Mouse (Mus musculus): ENCODE measurements at regions not wholly inside any gene's neighbourhood (a gene's known extent, or its start where the extent isn't known, plus 50 kb on each side); places are given as distances from the start of the nearest gene placed in this dataset.
"Not testable (repeated sequence)": the region's sequence is repeated elsewhere in the genome, so short reads cannot be mapped to it uniquely, and the experiment has no call there.

GRCm38 (mm10) chr12:48521996-48522395, 860.5 kb upstream of the Foxg1 start:
- Histone ChIP-seq H3K9me3 (ENCODE audit: control insufficient read depth, low read length) (no peaks in the 10 kb centered on the region), H3K27ac (ENCODE audit: low read depth, low read length) (no peak overlapping the region), H3K4me1 (ENCODE audit: control insufficient read depth, insufficient read depth, low read length) (no peaks in the 10 kb centered on the region), H3K27me3 (ENCODE audit: control insufficient read depth, insufficient read depth, low read length) (no peaks in the 10 kb centered on the region), H3K4me2 (no peak overlapping the region), H3K9ac (ENCODE audit: low read length) (no peak overlapping the region), H3K36me3 (ENCODE audit: control insufficient read depth, insufficient read depth, low read length) (no peaks in the 10 kb centered on the region), H3K4me3 (ENCODE audit: low read depth, low read length) (no peak overlapping the region)
- DNase-seq (ENCODE audit: low spot score, missing footprints) (no peak), ATAC-seq (ENCODE audit: low FRiP score) (no peak)
- 65% methylated on average over 3 of the region's 3 CpGs for whole genome bisulfite sequencing

GRCm38 (mm10) chr12:48559690-48560089, 822.8 kb upstream of the Foxg1 start:
- 81% methylated on average over 20 of the region's 20 CpGs for WGBS
- H3K4me2 ChIP-seq; H3K36me3 ChIP-seq (ENCODE audit: control insufficient read depth, insufficient read depth, low read length); H3K9me3 ChIP-seq (ENCODE audit: control insufficient read depth, low read length); H3K9ac ChIP-seq (ENCODE audit: low read length); H3K4me3 ChIP-seq (ENCODE audit: low read depth, low read length); ATAC-seq (ENCODE audit: low FRiP score); H3K27me3 ChIP-seq (ENCODE audit: control insufficient read depth, insufficient read depth, low read length); H3K4me1 ChIP-seq (ENCODE audit: control insufficient read depth, insufficient read depth, low read length); H3K27ac ChIP-seq (ENCODE audit: low read depth, low read length); DNase-seq (ENCODE audit: low spot score, missing footprints): not testable (repeated sequence)

GRCm38 (mm10) chr12:48604401-48605197, 777.9 kb upstream of the Foxg1 start:
- no peak overlapping the region for H3K4me3 ChIP-seq (ENCODE audit: low read depth, low read length)

DNA sequence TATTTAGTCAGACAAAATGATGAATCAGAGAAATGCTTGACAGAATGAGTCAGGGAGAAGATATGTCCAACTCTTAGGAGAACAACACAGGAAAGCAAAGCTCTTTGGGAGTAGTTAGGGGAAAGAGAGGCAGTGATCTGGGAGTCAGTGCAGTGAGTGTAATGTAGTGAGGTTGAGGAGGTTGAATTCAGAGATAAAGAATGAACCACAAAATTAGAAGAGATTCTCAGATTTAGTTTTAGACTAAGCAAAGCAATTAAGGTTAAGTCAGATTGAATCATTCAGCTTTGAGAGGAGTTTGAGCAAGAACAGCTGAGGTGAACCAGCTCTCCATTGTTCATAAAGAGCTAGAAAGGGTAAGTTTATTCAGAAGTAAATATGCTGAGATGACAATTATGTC, 777.0 kb upstream of the Foxg1 start:
- no peak overlapping the region for H3K9ac ChIP-seq (ENCODE audit: low read length)
- H3K36me3 ChIP-seq (ENCODE audit: control insufficient read depth, insufficient read depth, low read length) = no peaks in the 10 kb centered on the region
- DNase-seq (ENCODE audit: low spot score, missing footprints) = no peak
- no peak overlapping the region for H3K27ac ChIP-seq (ENCODE audit: low read depth, low read length)
- H3K4me2 ChIP-seq = no peak overlapping the region
- H3K4me1 ChIP-seq (ENCODE audit: control insufficient read depth, insufficient read depth, low read length) = no peaks in the 10 kb centered on the region
- H3K27me3 ChIP-seq (ENCODE audit: control insufficient read depth, insufficient read depth, low read length) = no peaks in the 10 kb centered on the region
- no peak overlapping the region for H3K4me3 ChIP-seq (ENCODE audit: low read depth, low read length)
- no peak for ATAC-seq (ENCODE audit: low FRiP score)
- no peaks in the 10 kb centered on the region for H3K9me3 ChIP-seq (ENCODE audit: control insufficient read depth, low read length)

More at GRCm38 (mm10) chr12:48604401-48605197, 777.9 kb upstream of the Foxg1 start:
- ATAC-seq (ENCODE audit: low FRiP score) = no peak
- no peak overlapping the region for H3K4me2 ChIP-seq
- no peaks in the 10 kb centered on the region for H3K9me3 ChIP-seq (ENCODE audit: control insufficient read depth, low read length)
- no peak for DNase-seq (ENCODE audit: low spot score, missing footprints)
- no peaks in the 10 kb centered on the region for H3K36me3 ChIP-seq (ENCODE audit: control insufficient read depth, insufficient read depth, low read length)
- 87% methylated on average over 5 of the region's 5 CpGs for WGBS
- H3K27me3 ChIP-seq (ENCODE audit: control insufficient read depth, insufficient read depth, low read length) = no peaks in the 10 kb centered on the region
- no peak overlapping the region for H3K9ac ChIP-seq (ENCODE audit: low read length)
- no peaks in the 10 kb centered on the region for H3K4me1 ChIP-seq (ENCODE audit: control insufficient read depth, insufficient read depth, low read length)
- H3K27ac ChIP-seq (ENCODE audit: low read depth, low read length) = no peak overlapping the region

DNA sequence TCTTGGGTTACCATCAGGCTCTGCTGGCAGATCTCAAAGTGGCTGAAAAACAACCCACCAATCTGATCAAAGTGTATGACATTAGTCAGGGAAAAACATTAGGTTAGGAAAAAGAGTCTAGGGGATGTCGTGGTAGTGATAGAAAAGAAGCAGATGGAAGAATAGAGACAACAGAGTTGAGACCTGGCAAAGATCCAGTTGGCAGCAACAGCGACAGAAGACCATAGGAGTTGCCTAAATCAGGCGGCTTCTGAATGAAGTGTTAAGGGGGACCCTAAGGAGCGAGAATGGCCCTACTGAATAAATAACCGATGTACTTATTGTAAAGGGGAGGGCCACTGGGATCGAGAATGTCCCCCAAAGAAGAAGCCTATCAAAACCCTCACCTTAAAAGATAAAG, 773.1 kb upstream of the Foxg1 start:
- Histone ChIP-seq H3K36me3 (ENCODE audit: control insufficient read depth, insufficient read depth, low read length) (no peaks in the 10 kb centered on the region), H3K4me2 (no peak overlapping the region), H3K27me3 (ENCODE audit: control insufficient read depth, insufficient read depth, low read length) (no peaks in the 10 kb centered on the region), H3K27ac (ENCODE audit: low read depth, low read length) (no peak overlapping the region), H3K9ac (ENCODE audit: low read length) (no peak overlapping the region), H3K4me1 (ENCODE audit: control insufficient read depth, insufficient read depth, low read length) (no peaks in the 10 kb centered on the region), H3K9me3 (ENCODE audit: control insufficient read depth, low read length) (no peaks in the 10 kb centered on the region), H3K4me3 (ENCODE audit: low read depth, low read length) (no peak overlapping the region)
- WGBS = 84% methylated on average over 6 of the region's 6 CpGs
- DNase-seq (ENCODE audit: low spot score, missing footprints) = no peak
- no peak for ATAC-seq (ENCODE audit: low FRiP score)

GRCm38 (mm10) chr12:48612066-48612465, 770.4 kb upstream of the Foxg1 start:
- ATAC-seq (ENCODE audit: low FRiP score) = no peak
- no peak overlapping the region for H3K4me3 ChIP-seq (ENCODE audit: low read depth, low read length)
- 80% methylated on average over 5 of the region's 5 CpGs for WGBS

DNA sequence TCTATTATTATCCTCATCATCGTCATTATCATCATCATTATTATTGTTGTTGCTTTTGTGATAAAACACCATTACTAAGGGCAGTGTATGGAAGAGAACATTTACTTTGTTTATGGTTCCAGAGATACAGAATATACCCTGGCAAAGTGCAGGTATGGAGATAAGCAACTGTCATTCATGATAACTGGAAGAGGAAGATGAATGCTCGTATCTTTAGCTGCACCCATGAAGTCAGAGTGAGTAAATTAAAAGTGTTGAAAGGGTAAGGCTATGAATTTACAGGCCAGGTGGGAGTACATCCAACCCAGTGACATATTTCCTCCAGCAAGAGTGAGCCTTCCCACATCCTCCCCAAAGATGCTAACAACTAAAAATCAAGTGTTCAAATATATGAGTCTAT, 766.1 kb upstream of the Foxg1 start:
- Histone ChIP-seq H3K27ac (ENCODE audit: low read depth, low read length) (no peak overlapping the region), H3K9ac (ENCODE audit: low read length) (no peak overlapping the region), H3K4me3 (ENCODE audit: low read depth, low read length) (no peak overlapping the region), H3K9me3 (ENCODE audit: control insufficient read depth, low read length) (no peaks in the 10 kb centered on the region), H3K4me2 (no peak overlapping the region), H3K36me3 (ENCODE audit: control insufficient read depth, insufficient read depth, low read length) (no peaks in the 10 kb centered on the region), H3K27me3 (ENCODE audit: control insufficient read depth, insufficient read depth, low read length) (no peaks in the 10 kb centered on the region), H3K4me1 (ENCODE audit: control insufficient read depth, insufficient read depth, low read length) (no peaks in the 10 kb centered on the region)
- WGBS = 90% methylated on average over 2 of the region's 2 CpGs
- DNase-seq (ENCODE audit: low spot score, missing footprints) (no peak), ATAC-seq (ENCODE audit: low FRiP score) (no peak)

More at GRCm38 (mm10) chr12:48612066-48612465, 770.4 kb upstream of the Foxg1 start:
- no peaks in the 10 kb centered on the region for H3K9me3 ChIP-seq (ENCODE audit: control insufficient read depth, low read length)
- H3K27me3 ChIP-seq (ENCODE audit: control insufficient read depth, insufficient read depth, low read length) = no peaks in the 10 kb centered on the region
- H3K4me1 ChIP-seq (ENCODE audit: control insufficient read depth, insufficient read depth, low read length) = no peaks in the 10 kb centered on the region
- no peak overlapping the region for H3K4me2 ChIP-seq
- no peak overlapping the region for H3K27ac ChIP-seq (ENCODE audit: low read depth, low read length)
- no peak overlapping the region for H3K9ac ChIP-seq (ENCODE audit: low read length)
- H3K36me3 ChIP-seq (ENCODE audit: control insufficient read depth, insufficient read depth, low read length) = no peaks in the 10 kb centered on the region
- no peak for DNase-seq (ENCODE audit: low spot score, missing footprints)

GRCm38 (mm10) chr12:48633559-48633958, 748.9 kb upstream of the Foxg1 start:
- ATAC-seq (ENCODE audit: low FRiP score) (peak; percentile 16; the same call in 1 of the 2 replicates), DNase-seq (ENCODE audit: low spot score, missing footprints) (no peak)
- Histone ChIP-seq H3K27ac (ENCODE audit: low read depth, low read length) (no peak overlapping the region), H3K27me3 (ENCODE audit: control insufficient read depth, insufficient read depth, low read length) (no peaks in the 10 kb centered on the region), H3K9ac (ENCODE audit: low read length) (no peak overlapping the region), H3K9me3 (ENCODE audit: control insufficient read depth, low read length) (no peaks in the 10 kb centered on the region), H3K4me2 (no peak overlapping the region), H3K4me1 (ENCODE audit: control insufficient read depth, insufficient read depth, low read length) (no peaks in the 10 kb centered on the region), H3K4me3 (ENCODE audit: low read depth, low read length) (no peak overlapping the region), H3K36me3 (ENCODE audit: control insufficient read depth, insufficient read depth, low read length) (no peaks in the 10 kb centered on the region)
- WGBS = 74% methylated on average over 4 of the region's 4 CpGs

GRCm38 (mm10) chr12:48634671-48635241, 747.7 kb upstream of the Foxg1 start:
- no peaks in the 10 kb centered on the region for H3K27me3 ChIP-seq (ENCODE audit: control insufficient read depth, insufficient read depth, low read length)
- DNase-seq (ENCODE audit: low spot score, missing footprints) (no peak), ATAC-seq (ENCODE audit: low FRiP score) (peak; percentile 38; the same call in 1 of the 2 replicates)
- H3K36me3 ChIP-seq (ENCODE audit: control insufficient read depth, insufficient read depth, low read length) = no peaks in the 10 kb centered on the region
- no peak overlapping the region for H3K4me2 ChIP-seq
- no peaks in the 10 kb centered on the region for H3K9me3 ChIP-seq (ENCODE audit: control insufficient read depth, low read length)
- H3K9ac ChIP-seq (ENCODE audit: low read length) = no peak overlapping the region
- no peaks in the 10 kb centered on the region for H3K4me1 ChIP-seq (ENCODE audit: control insufficient read depth, insufficient read depth, low read length)
- no peak overlapping the region for H3K4me3 ChIP-seq (ENCODE audit: low read depth, low read length)
- H3K27ac ChIP-seq (ENCODE audit: low read depth, low read length) = no peak overlapping the region
- WGBS = 75% methylated on average over 6 of the region's 6 CpGs

All from midbrain, embryonic 11.5 days (tissue).